Mouse (Mus musculus) yolk sac, embryonic 10.5 days (tissue): ENCODE measurements around the gene Cacnb1.
A peak's percentile ranks its signal among the peaks of the same experiment; 100 is the strongest.

Experiments used
- DNase-seq: peaks from one replicate; pipeline ENCODE4 v3.0.0-alpha.2; 2017; ENCODE audit warnings: low spot score

The Cacnb1 gene

DNA sequence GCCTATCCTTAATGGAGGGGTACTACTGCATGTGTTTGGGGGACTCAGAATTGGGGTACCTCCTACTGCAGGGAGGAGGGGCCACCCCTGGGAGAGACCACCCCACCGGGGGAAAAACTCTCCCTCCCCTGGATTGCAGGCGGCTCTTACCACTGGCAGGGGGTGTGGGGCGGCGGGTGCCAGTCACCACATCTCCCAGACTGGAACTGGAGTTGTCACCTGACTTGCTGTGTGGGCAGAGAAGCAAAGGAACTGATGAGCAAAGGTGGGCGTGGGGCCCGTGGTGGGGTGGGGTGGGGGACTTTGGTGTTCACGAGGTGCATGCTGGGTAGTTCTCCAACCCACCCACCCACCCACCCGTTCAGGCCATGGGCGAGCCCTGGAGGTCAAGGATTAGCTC lies 11.1 kb downstream of the Cacnb1 start:
- DNase-seq, result no peak

DNA sequence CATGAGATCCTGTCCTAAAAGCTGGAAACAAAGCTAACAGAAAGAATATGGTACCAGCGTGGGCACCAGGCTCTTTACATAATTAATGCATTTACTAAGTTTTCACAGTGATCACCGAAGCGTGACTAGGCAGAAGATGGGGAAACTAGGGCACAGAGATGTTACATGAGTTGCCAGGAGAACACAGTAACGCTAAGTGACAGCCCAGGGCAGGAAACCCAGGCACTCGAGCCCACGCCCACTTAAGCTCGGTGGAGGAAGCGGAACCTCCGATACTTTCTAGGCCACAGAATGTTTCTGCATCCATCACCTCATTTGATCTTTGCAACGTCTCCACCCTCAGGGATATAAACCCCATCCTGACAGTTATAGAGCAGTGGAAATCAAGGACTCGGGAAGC lies 14.7 kb downstream of the Cacnb1 start:
- DNase-seq, result no peak

- no peak for DNase-seq
Measured at GRCm38 (mm10) chr11:98005686-98006085, 17.1 kb downstream of the Cacnb1 start.

- peak; percentile 75 for DNase-seq
Measured at GRCm38 (mm10) chr11:98005076-98005475, 17.8 kb downstream of the Cacnb1 start.

- DNase-seq, result no peak
Measured at GRCm38 (mm10) chr11:98004161-98004560, 18.7 kb downstream of the Cacnb1 start.

DNA sequence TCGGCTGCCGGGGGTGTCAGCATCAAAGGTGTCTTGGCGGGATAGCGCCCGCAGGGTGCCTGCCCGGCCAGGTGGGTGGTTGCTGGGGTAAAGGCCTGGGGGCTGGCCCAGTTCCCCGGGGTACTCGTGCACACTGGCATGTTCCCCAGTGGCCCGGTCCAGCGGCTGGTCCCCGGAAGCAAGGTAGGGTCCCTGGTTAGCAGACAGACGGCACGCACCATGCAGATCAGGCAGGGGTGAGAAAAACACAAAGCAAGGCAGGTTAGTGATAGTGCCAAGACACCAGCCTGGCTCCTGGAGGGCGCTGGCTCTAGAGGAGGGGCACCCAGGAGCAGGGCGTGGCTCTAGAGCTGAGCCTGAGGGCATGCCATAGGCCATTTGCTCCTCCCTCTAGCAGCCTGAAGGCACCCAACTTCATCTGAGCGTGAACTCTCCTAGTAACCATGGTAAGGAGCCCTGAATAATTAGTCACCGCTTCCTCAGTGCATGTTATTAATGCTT lies 19.6 kb downstream of the Cacnb1 start:
- no peak for DNase-seq

GRCm38 (mm10) chr11:98002627-98003026 lies 20.2 kb downstream of the Cacnb1 start:
- DNase-seq, result no peak

DNA sequence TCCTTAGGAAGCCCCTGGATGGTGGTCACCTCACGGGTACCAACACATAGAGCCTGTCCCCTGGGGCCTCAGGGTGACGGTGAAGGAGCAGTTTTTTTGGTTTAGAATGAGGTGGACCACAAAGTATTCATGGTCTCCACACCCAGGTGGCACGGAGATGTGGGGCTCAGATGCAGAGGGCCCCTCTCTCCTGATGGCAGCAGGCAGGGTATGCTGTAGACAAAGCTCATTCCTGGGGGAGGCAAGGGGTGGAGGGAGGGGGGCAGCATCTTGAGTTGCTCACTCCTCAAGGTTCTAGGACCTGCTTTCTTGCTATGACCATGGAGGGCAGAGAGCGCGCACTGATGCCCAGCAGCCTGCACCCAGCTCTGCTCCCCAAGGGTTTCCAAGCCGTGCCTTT lies 20.8 kb downstream of the Cacnb1 start:
- DNase-seq, result no peak

DNA sequence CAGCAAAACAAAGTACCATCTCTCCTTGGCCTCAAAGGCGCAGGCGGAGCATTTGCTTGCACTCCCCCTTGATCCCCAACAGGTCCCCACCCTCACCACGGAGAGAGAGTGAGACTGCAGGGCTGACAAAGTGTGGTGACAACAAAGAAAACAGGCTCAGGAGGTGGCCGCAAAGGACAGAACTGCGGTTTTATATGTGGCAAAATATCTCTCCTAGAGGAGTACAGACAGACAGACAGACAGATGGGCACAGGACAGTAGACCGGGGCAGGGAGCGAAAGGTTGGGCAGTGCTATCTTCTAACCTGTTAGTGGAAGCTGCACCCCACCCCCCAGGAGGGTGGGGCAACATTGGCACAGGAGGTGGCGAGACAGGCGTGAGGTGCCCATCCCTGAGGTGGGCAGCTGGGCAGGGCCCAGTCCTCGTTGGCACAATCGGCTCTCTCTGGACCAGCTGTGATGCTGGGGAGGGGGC lies 21.4 kb downstream of the Cacnb1 start:
- no peak for DNase-seq

- no peak for DNase-seq
Measured at GRCm38 (mm10) chr11:98000378-98001140, 22.3 kb downstream of the Cacnb1 start.

DNA sequence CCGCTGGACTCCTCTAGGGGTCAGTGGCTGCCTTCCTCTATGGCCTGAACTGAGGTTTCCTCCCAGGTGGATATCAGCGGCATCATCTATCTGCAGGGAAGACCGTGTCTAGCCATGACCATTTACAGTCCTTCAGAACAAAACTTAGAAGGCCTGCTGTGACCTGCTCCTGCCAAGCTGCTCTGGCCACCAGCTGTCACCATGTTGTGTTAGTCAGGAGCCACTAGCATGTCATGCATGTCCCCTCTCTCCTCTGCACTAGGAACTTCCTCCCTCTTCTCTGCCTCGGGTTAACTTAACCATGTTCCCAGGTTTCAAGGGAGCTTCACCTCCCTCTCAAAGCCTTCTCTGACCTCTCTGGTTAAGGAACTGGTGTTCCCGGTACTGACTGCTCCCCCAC lies 23.1 kb downstream of the Cacnb1 start:
- DNase-seq, result no peak

DNA sequence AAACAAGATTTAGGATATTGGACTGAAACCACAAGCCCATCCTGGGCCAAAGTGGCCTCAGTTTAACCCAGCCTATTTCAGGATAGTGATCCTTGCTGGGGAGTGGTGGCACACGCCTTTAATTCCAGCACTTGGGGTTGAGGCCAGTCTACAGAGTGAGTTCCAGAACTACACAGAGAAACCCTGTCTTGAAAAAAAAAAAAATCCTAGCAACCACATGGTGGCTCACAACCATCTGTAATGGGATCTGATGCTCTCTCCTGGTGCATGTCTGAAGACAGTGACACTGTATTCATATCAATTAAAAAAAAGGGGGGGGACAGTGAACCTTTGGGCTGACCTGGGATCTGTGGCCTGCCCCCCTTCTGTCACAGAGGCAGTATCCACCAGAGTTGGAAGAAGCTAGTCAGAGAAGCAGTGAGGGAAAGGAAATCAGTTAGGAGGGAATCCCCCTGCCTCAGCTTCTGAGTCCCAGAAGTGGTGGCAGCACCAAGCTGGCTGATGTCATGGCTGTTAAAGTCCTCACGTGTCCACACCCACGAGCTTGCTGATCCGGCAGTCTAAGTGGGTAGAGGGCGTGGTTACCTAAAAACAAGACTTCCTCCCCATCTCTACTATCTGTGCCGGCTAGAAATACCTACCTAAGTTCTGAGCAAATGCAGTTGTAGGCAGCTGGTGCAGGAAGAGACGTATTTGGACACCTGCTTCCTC lies 23.8 kb downstream of the Cacnb1 start:
- DNase-seq, result no peak

DNA sequence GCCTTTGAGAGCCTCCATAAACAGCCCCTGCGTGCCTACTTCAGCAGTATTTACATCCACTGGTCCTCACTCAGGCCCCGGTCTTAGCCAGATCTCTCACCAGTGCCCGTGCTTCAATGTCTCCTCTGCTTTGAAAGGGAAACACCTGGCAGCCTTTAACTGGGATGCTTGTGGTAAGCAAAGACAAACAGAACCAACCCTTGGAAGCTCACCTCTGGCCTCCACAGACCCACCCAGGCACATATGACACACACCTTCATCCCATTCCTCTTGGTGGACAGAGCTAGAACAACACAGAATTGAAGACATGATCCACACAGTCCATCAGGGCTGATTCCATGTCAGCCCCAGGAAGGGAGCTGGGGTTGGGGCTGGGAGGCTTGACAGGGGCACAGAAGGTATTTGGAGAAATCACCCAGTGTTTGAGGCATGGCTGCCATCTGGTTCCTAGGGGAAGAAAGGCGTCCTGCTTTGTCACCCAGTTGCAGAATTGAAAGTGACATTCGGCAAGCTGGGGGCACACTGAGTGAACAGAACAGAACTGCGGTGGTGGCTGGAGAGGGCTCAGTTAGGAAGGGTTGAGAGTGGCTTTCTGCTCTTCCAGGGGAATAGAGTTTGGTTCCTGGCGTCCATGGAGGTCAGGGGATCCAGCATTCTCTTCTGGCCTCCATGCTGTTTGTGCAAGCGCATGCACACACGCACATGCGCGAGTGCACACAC lies 24.6 kb downstream of the Cacnb1 start:
- no peak for DNase-seq

GRCm38 (mm10) chr11:97997387-97997960 lies 25.4 kb downstream of the Cacnb1 start:
- DNase-seq, result no peak

DNA sequence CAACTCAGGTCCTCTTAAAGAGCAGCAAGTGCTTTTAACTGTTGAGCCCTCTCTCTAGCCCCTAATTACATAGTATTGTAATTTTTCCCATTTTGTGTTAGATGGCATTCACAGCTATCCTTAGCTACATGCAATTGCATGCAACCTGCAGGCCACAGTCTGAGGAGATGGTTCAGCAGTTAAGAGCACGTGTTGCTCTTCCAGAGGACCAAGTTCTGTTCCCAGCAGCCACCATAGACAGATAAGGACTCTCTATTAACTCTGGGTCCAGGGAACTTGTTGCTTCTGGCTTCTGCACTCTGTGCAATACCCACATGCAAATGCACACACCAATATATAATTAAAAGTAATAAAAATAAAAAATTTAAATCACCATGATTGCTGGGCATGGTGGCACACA lies 26.1 kb downstream of the Cacnb1 start:
- no peak for DNase-seq

DNA sequence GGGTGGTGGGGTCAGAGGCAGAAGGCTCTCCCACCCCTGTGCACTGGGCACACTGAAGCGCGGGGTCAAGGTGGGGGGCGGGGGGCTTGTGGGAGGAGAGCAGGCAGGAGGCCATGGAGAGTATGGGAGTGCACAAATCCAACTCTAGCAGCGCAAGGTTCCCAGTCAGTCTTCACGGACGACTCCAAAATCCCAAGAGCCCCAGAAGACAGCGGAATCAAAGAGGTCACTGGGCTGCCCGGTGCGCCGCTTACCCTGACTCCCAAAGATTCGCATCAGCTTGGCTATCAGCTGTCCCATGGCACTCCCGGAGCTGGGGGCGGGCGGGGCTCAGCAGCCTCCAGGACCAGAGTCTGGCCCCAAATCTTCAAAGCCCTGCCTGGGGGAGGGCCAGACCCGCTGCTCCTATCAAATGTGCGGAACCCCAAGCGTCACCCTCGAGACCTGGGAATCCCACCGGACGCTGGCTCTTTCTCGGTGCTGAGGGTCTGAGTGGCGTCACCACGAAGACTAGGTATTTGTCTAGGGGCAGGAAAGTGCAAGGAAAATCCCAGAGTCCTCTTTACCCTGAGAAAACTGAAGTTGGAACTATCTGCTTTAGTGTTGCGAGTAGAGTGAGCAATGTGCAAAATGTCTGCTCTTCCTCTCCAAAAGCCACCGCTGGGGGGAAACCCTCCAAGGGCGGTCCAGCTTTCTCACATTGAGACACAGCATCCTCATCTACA lies 27.1 kb downstream of the Cacnb1 start, which contains the start of gene Arl5c:
TSS of gene Arl5c (minus strand) at position 618 of the 725 bp plus-strand sequence.
- DNase-seq, result no peak

DNA sequence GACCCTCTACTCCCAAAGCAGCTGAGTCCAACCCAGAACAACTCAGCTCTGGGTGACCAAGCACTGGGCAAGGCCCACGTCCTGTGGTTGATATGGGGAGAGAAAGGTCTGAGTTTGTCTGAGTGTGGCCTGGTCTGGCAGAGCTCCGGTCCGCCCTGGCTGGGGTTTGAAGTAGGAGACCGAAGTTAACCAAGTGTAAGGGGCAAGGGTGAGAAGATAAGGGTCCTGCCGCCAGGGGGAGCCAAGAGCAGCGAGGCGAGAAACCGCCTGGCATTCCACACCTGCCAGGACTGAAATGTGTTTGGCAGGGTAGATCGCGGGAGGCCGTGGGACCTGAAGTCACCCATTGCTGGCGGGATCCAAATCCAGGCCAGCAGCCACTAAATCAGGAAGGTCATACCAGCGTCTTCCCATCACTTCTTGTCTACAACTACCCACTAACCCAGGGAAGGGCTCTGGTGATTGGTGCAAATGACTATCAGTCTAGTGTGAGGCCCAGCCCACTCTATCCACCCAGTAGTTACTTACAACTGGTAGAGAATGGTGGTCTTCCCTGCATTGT lies 28.2 kb downstream of the Cacnb1 start:
- DNase-seq, result peak; percentile 58

DNA sequence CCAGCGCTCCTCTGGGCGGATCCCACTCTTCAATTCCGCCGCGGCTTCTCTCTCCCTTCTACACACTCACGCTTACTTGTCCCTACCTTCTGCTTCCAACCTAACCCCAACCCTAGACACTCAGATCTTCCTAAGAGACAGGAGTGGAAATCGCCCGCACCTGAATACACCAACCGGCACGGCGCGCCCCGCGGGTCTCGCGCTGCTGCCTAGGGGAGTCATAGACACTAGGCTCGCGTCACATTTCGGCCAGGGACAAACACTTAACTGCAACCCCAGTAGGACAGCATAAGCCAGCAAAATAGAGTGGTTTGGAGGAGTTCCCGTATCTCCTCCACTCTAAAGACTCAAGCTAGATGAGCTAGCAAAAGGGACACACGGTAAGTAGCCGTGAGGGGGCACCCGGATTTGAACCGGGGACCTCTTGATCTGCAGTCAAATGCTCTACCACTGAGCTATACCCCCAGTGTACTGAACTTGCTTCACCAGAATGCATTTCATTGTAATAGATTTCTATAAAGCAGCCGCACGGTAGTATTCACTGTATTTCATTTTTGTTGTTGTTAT lies 34.2 kb downstream of the Cacnb1 start:
- DNase-seq, result peak; percentile 90

DNA sequence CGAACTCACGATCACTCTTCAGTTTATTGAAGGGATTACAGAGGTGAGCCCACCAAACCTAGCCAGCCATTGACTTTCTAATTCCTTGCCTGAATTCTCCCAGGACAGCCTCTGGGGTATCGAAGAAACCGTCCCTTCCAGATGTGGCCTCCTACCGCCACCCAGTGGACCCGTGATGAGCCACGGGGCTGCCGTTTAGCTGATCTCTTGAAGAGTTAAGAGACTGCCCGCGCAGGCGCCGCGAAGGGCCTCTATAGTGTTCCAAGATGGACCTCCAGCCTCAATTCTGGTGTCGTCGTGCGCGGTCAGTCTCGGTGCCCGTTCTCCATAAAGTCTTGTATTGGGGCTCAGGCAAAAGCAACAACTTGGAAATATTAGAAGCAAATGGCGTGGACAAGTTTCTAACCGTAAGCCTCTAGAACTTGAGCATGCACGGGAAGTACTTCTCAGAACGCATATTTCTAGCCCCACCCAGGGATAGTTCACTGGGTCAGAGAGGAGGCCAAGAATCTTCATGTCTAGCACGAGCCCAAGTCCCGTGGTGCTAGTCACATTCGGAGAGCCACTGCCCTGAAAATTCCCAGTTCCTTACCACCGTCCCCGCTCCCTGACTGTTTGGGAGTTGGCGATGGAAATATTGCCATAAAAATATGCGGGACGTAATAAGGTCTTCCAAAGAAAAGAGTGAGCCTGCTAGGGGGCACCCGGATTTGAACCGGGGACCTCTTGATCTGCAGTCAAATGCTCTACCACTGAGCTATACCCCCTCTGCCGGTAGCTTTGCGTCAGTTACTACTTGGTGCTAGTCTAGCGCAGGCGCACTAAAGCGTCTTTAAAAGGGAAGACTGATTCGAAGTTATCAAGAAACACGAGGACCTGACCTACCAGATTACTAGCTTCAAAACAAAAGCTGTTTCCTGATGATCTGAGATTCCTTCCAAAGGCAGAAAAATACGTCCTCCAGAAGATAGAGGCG lies 35.0 kb downstream of the Cacnb1 start:
- DNase-seq, result peak; percentile 93
